Mouse (Mus musculus): ENCODE results near the gene Pitpnc1.

The Pitpnc1 gene

GRCm38 (mm10) chr11:107327326-107327725 lies 143.2 kb downstream of the Pitpnc1 start:
- no peak for DNase-seq (ENCODE audit: low spot score)

GRCm38 (mm10) chr11:107325739-107326725 lies 144.5 kb downstream of the Pitpnc1 start:
- no peak for DNase-seq (ENCODE audit: low spot score)

DNA sequence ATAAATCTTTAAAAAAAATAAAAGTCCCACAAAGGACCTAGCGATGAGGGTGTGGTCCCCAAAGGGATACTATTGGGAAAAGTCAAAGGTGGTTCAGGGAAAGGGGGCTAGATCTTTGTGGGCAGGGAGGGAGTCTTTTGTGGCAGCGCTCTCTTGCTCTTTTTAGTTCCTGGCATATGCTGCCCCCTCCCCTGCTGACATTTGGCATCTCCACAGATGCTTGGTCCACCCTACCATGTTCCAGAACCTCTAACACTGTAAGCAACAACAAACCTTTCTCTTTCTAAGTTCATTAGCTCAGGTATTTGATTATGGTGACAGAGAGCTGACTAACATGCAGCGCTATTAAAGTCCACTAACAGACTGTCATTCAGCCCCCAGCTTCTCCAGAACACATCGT lies 145.3 kb downstream of the Pitpnc1 start:
- no peak for DNase-seq (ENCODE audit: low spot score)

DNA sequence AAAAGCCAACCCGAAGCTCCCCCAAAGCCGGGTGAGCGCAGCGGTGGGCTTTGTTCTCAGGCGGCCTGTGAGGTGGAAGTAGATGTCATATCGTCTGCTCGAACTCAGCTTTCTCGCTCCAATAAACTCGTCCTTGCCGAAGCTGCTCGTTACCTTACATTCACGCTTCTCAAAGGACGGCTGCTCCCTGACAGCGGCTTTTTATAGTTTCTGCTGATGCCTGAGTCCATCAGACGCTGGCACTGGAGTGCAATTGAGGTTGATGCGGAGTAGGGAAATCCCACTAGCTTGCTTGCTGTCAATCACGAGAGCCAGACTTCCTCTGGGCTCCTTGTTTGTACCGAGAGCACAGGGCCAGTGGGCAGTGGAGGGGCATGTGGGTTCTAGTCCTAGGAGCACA lies 147.3 kb downstream of the Pitpnc1 start:
- DNase-seq (ENCODE audit: low spot score), result no peak

DNA sequence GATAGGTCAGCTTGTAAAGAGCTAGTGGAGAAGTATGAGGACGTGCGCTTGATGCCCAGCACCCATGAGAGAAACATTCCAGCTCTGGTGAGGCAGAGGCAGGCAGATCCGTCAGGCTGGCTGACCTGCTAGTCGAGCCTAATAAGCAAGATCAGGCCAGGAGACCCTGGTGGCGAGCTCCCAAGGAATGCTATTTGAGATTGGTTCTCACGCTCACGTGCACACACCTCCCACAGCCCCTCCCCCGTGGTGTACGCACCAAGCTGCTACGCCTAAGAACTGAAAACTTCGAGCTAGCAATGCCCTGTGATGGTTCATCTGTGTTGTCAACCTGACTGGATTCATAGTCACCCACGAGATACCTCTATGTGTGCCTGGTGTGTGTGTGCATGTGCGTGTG lies 148.3 kb downstream of the Pitpnc1 start:
- no peak for DNase-seq (ENCODE audit: low spot score)

GRCm38 (mm10) chr11:107321819-107322218 lies 148.7 kb downstream of the Pitpnc1 start:
- no peak for DNase-seq (ENCODE audit: low spot score)

- no peak for DNase-seq (ENCODE audit: low spot score)
Measured at GRCm38 (mm10) chr11:107319861-107320260, 150.6 kb downstream of the Pitpnc1 start.

DNA sequence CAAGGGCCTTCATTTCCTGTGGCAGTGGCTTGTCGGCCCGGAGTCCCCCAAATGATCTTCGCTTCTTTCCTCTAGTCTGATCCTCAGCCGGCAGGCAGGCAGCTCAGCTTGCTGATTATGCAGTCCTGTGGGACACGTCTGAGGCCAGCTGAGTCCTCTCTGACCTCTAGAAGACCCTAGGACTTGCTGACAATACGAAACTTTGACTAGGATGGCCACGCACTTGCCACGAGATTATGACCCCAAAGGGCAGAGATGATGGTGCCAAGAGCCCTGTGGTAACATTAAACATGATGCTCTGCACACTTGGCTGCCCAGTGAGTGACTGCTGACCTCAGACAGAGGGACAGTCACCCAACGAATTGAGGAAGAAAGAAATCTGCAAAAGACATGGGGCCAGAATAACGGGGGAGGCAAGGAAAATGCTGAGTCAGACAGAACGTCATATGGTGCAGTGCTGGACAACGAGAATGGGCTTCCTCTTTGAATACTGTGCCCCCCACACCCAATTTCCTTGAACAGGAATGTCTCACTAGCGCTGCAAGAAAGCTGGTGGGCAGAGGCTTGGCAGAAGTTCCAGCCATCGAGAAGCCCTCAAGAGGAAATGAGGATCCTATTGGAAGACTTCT lies 152.7 kb downstream of the Pitpnc1 start:
- DNase-seq (ENCODE audit: low spot score), result no peak

- no peak for DNase-seq (ENCODE audit: low spot score)
Measured at GRCm38 (mm10) chr11:107315475-107315874, 155.0 kb downstream of the Pitpnc1 start.

- no peak for DNase-seq (ENCODE audit: low spot score)
Measured at GRCm38 (mm10) chr11:107310338-107311121, 160.0 kb downstream of the Pitpnc1 start.

GRCm38 (mm10) chr11:107306170-107306569 lies 164.3 kb downstream of the Pitpnc1 start:
- no peak for DNase-seq (ENCODE audit: low spot score)

- DNase-seq (ENCODE audit: low spot score), result no peak
Measured at GRCm38 (mm10) chr11:107302141-107302540, 168.4 kb downstream of the Pitpnc1 start.

DNA sequence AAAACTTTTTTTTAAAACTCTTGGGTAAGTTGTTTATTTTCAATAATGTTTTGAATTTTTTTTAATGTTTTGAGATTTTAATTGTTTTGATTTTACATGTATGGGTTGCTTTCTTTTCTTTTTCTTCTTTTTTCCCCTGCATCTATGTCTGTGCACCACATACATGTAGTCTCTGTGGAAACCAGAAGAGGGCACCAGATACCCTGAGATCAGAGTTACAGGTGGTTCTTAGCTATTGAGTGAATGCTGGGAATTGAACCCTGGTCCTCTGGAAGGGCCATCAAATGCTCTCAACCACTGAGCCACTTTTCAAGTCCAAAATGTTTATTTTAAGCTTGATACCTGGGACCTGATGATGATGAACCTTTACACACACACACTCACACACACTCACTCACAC lies 170.3 kb downstream of the Pitpnc1 start:
- no peak for DNase-seq (ENCODE audit: low spot score)

DNA sequence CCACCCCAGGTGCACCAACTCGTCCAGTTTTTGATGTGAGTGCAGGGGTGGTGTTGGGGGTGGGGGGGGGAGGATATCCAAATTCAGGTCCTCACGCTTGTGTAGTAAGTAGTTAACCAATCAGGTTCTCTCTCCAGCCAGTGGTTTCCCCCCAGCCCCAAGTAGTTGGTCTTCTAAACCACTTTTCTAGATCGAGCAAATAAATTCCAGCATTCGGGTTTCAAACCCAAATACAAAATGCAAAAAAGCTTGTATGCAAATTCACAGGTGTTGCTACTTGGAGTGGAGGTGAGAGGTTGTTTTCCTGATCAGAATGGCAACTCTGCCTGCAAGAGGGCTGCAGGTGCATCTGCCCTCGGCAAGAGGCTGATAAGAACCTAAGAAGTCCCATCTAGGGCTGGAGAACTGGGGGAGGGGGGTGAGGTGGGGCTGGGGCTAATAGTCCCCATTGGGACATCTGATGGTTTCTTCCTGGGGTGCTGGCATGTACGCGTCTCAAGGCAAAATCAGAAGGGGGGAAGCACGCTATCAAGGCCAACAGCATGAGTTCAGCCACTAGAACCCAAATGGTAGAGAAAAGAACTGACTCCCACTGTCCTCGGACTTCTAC lies 170.9 kb downstream of the Pitpnc1 start:
- DNase-seq (ENCODE audit: low spot score), result no peak

GRCm38 (mm10) chr11:107296176-107296575 lies 174.3 kb downstream of the Pitpnc1 start:
- DNase-seq (ENCODE audit: low spot score), result no peak

DNA sequence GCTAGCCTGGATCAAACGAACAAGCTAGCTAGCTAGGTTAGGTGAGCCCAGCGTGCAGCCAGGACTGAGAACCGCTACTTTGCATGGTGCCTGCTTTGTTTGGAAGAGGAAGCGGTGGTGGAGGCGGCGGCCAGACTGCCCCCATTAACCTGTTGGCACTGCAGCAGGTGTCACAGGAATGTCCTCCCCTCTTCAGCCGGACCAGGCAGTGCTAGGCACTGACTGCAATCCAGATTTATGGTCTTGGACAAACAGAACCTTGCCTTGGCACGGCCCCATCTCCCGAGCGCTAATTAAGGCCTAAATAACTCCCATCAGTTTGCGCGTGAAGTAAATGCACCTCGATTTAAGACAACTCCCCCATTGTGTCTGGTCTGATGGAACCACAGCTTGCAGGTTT lies 178.5 kb downstream of the Pitpnc1 start:
- no peak for DNase-seq (ENCODE audit: low spot score)

- DNase-seq (ENCODE audit: low spot score), result no peak
Measured at GRCm38 (mm10) chr11:107288186-107288563, 182.3 kb downstream of the Pitpnc1 start.

- DNase-seq (ENCODE audit: low spot score), result no peak
Measured at GRCm38 (mm10) chr11:107287215-107288185, 183.0 kb downstream of the Pitpnc1 start.

- DNase-seq (ENCODE audit: low spot score), result no peak
Measured at GRCm38 (mm10) chr11:107285731-107286130, 184.8 kb downstream of the Pitpnc1 start.

DNA sequence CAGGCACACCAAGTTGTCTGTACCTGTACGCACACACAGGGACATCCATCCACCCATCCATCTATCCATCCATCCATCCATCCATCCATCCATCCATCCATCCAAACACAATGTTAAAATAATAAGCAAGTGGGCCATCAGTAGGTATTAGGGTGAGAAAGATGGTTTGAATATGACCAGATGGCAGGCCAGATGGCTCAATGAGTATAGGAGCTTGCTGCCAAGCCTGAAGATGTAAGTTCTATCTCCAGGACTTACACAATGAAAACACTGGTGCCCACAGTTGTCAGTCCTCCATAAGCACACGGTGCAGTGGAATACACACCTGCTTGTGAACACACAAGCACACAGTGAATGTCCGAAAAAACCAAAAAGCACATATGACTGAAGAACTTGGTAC lies 186.9 kb downstream of the Pitpnc1 start:
- DNase-seq (ENCODE audit: low spot score), result no peak

DNA sequence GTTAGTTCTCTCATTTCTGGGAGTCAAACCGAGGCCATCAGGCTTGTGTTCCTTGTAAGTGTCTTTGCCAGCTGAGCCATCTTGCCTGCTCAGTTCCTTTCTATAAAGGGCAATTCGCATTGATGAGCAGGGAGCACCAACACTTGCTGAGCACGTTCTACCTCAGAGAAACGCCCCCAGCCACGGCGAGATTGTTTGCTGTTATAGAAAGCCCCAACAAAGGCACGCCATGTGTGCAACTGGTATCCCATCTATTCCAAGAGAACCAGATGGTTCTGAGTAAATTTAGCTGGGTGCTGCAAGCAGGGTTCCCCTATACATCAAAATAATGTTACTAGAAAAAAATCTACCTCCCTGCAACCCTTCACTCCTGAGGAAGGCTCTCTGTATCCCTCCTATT lies 188.0 kb downstream of the Pitpnc1 start:
- DNase-seq (ENCODE audit: low spot score), result no peak
